11 mouse cellular contexts compared by ENCODE assay signal in the genomic region with DNA sequence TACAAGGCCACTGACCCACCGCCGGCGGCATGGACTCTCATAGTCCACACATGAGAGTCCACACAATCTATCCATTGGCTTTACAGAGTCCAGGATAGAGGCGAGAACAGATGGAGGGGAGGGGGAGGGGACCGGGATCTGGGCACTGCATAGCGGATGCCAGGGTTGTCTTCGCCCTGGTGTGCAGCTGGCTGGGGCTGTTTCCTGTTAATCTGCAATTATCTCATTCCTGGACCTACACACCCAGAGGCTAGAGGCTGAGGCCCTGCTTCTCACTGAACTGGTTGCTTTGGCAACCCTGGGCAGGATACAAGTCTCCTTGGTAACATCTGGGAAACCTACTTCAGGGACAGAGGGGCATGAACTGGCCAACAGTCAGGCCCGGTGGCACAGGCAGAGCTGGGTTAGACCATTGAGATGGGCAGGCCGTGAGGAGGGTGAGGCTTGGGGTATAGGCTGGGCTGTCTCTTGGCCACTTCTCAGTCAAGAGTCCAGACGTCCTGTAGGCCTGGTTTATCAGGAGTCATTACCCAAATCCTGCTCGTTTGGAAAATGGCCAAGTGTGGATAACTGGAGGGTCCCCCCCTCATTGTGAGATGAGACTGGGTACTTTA. TPM values are rescaled to one million over a fixed set of nuclear protein-coding genes. Genes with fewer than 3 reads are reported as not detected.
DNase-seq lines count a peak whose midpoint lies in the region; ATAC-seq and TF ChIP-seq lines count a peak whose summit lies in the region.
"Had no signal": no experiment of that assay in that cellular context is flagged by ENCODE, and none has a peak within 500 bp of the region (broad histone marks: within the 10 kb centered on the region; RNA-seq: fewer than 3 reads in every experiment).

No protein-coding gene starts in this region.

- no peaks in the 10 kb centered on the region for H3K9me3 ChIP-seq in kidney, postnatal 0 days (replicated peaks; ENCODE audit: low read length)
- H3K9me3 ChIP-seq in forebrain, postnatal 0 days (ENCODE audit: low read length) = no peaks in the 10 kb centered on the region
- H3K9me3 ChIP-seq in neural tube, embryonic 15.5 days (replicated peaks) = no peaks in the 10 kb centered on the region
- H3K9me3 ChIP-seq: G1E had no signal

- peak; percentile 40; the same call in 1 of the 2 replicates for ATAC-seq in kidney, postnatal 0 days (replicated peaks; ENCODE audit: low FRiP score, low read depth)
- ATAC-seq in forebrain, postnatal 0 days = peak; percentile 83
- peak; percentile 55; the same call in 1 of the 2 replicates for ATAC-seq in neural tube, embryonic 15.5 days (ENCODE audit: low FRiP score)

- no peak overlapping the region for H3K4me3 ChIP-seq in kidney, postnatal 0 days (replicated peaks; ENCODE audit: low read depth, low read length)
- H3K4me3 ChIP-seq in kidney, adult 2 months (ENCODE audit: insufficient read depth, low read depth, low read length) = no peak overlapping the region
- H3K4me3 ChIP-seq in forebrain, postnatal 0 days (ENCODE audit: low read depth, low read length) = no peak overlapping the region
- no peak overlapping the region for H3K4me3 ChIP-seq in neural tube, embryonic 15.5 days (replicated peaks)

- intact Hi-C loops in gastrocnemius, postnatal 36 days (cut with DNase I) = no loop called here

- H3K4me1 ChIP-seq in kidney, postnatal 0 days (replicated peaks; ENCODE audit: insufficient read depth, low read length) = no peaks in the 10 kb centered on the region
- H3K4me1 ChIP-seq in kidney, adult 2 months (ENCODE audit: control insufficient read depth, insufficient read depth, low read length) = no peaks in the 10 kb centered on the region
- H3K4me1 ChIP-seq in forebrain, postnatal 0 days (ENCODE audit: insufficient read depth) = no peaks in the 10 kb centered on the region
- H3K4me1 ChIP-seq in neural tube, embryonic 15.5 days = peaks cover 13% of the 10 kb centered on the region

- no peak overlapping the region for H3K27ac ChIP-seq in kidney, postnatal 0 days
- no peak overlapping the region for H3K27ac ChIP-seq in kidney, adult 2 months (ENCODE audit: insufficient read depth, low read depth, low read length)
- H3K27ac ChIP-seq in forebrain, postnatal 0 days (ENCODE audit: low read depth, low read length) = no peak overlapping the region
- H3K27ac ChIP-seq in neural tube, embryonic 15.5 days (replicated peaks) = peak overlapping the region; percentile 41; the same call in 1 of the 2 replicates

- TF ChIP-seq CTCF in kidney, postnatal 0 days (IDR thresholded peaks at IDR 0.05; ENCODE audit: low read depth) = no peak
- TF ChIP-seq CTCF in kidney, adult 2 months (conservative IDR thresholded peaks at IDR 0.05; ENCODE audit: insufficient read depth, insufficient read length, low read depth, low read length) = no peak
- TF ChIP-seq CTCF in forebrain, postnatal 0 days (IDR thresholded peaks at IDR 0.05; ENCODE audit: low read depth) = no peak

- TF ChIP-seq POLR2A in kidney, adult 2 months (IDR thresholded peaks at IDR 0.05; ENCODE audit: low read depth, low read length) = no peak

- no peaks in the 10 kb centered on the region for H3K36me3 ChIP-seq in kidney, postnatal 0 days (ENCODE audit: insufficient read depth, low read length)
- no peaks in the 10 kb centered on the region for H3K36me3 ChIP-seq in kidney, adult 2 months (ENCODE audit: control insufficient read depth, insufficient read depth, low read length)
- no peaks in the 10 kb centered on the region for H3K36me3 ChIP-seq in forebrain, postnatal 0 days (ENCODE audit: insufficient read depth)
- H3K36me3 ChIP-seq in neural tube, embryonic 15.5 days = no peaks in the 10 kb centered on the region
- H3K36me3 ChIP-seq: G1E had no signal

- no peak for DNase-seq in kidney, postnatal 0 days (ENCODE audit: low spot score)
- no peak for DNase-seq in kidney, adult 2 months
- DNase-seq in cerebellum, postnatal 14 days = peak; percentile 82 to 90
- DNase-seq in forebrain, postnatal 0 days = peak; percentile 29
- DNase-seq in gastrocnemius, postnatal 36 days = no peak
- no peak for DNase-seq in thymus, postnatal 14 days
- DNase-seq: lung, embryonic 14.5 days; right cerebral cortex, postnatal 4 days had no signal

- H3K4me2 ChIP-seq in kidney, postnatal 0 days (ENCODE audit: low read length) = no peak overlapping the region
- no peak overlapping the region for H3K4me2 ChIP-seq in forebrain, postnatal 0 days (ENCODE audit: low read depth)
- no peak overlapping the region for H3K4me2 ChIP-seq in neural tube, embryonic 15.5 days
- H3K4me2 ChIP-seq: lung, embryonic 14.5 days had no signal

- WGBS in kidney, postnatal 0 days = 78% methylated on average over 11 of the region's 11 CpGs
- WGBS in kidney, adult 2 months = 75% methylated on average over 11 of the region's 11 CpGs
- 53% methylated on average over 11 of the region's 11 CpGs for WGBS in forebrain, postnatal 0 days
- 65% methylated on average over 11 of the region's 11 CpGs for WGBS in neural tube, embryonic 15.5 days

- H3K27me3 ChIP-seq in kidney, postnatal 0 days (ENCODE audit: insufficient read depth, low read length) = no peaks in the 10 kb centered on the region
- no peaks in the 10 kb centered on the region for H3K27me3 ChIP-seq in kidney, adult 2 months (replicated peaks; ENCODE audit: control insufficient read depth, insufficient read depth, low read length)
- H3K27me3 ChIP-seq in forebrain, postnatal 0 days (ENCODE audit: insufficient read depth, low read length) = no peaks in the 10 kb centered on the region
- H3K27me3 ChIP-seq in neural tube, embryonic 15.5 days (replicated peaks) = no peaks in the 10 kb centered on the region

- H3K9ac ChIP-seq in kidney, postnatal 0 days (ENCODE audit: low read depth, low read length) = no peak overlapping the region
- no peak overlapping the region for H3K9ac ChIP-seq in forebrain, postnatal 0 days
- no peak overlapping the region for H3K9ac ChIP-seq in neural tube, embryonic 15.5 days (replicated peaks)
- H3K9ac ChIP-seq: lung, embryonic 14.5 days had no signal

RNA-seq across cellular contexts. Expression of a gene that starts 10.0 kb away (rescaled TPM):
- 2.2 and 2.7 TPM in 2 replicates for polyA plus RNA-seq in kidney, postnatal 0 days (2015; fragmentation: Nextera tagmentation; extraction: Ambion mirVana)
- polyA plus RNA-seq in kidney, adult 2 months (2012; rRNA removed) = 1.3 and 2.3 TPM in 2 replicates
- 51.5 and 52.1 TPM in 2 replicates for total RNA-seq in forebrain, postnatal 0 days (2014; rRNA removed)
- 11.6 and 15.7 TPM in 2 replicates for polyA plus RNA-seq in forebrain, postnatal 0 days (2015; fragmentation: Nextera tagmentation; extraction: Ambion mirVana)
- polyA plus RNA-seq in neural tube, embryonic 15.5 days (2015; fragmentation: Nextera tagmentation; extraction: Ambion mirVana) = 13.7 and 15.4 TPM in 2 replicates
- total RNA-seq in gastrocnemius, postnatal 36 days (2021) = 100 to 1,000 TPM; 116 to 129 TPM
- polyA plus RNA-seq: G1E had no signal

RNA-seq across cellular contexts. Expression of a gene that starts 31.1 kb away (rescaled TPM):
- not detected in 2 replicates for polyA plus RNA-seq in kidney, postnatal 0 days (2015; fragmentation: Nextera tagmentation; extraction: Ambion mirVana)
- polyA plus RNA-seq in kidney, adult 2 months (2012; rRNA removed) = not detected in 2 replicates
- not detected in 2 replicates for total RNA-seq in forebrain, postnatal 0 days (2014; rRNA removed)
- polyA plus RNA-seq in forebrain, postnatal 0 days (2015; fragmentation: Nextera tagmentation; extraction: Ambion mirVana) = 0.19 TPM in 1 of 2 replicates, not detected in the other
- polyA plus RNA-seq in neural tube, embryonic 15.5 days (2015; fragmentation: Nextera tagmentation; extraction: Ambion mirVana) = 0.18 TPM in 1 of 2 replicates, not detected in the other
- total RNA-seq in gastrocnemius, postnatal 36 days (2021) = not detected
- total RNA-seq: layer of hippocampus, postnatal 10 days had no signal
- polyA plus RNA-seq: G1E; lung, embryonic 14.5 days had no signal

RNA-seq across cellular contexts. Expression of a gene that starts 44.6 kb away (rescaled TPM):
- not detected in 2 replicates for polyA plus RNA-seq in kidney, postnatal 0 days (2015; fragmentation: Nextera tagmentation; extraction: Ambion mirVana)
- polyA plus RNA-seq in kidney, adult 2 months (2012; rRNA removed) = not detected in 2 replicates
- not detected in 2 replicates for total RNA-seq in forebrain, postnatal 0 days (2014; rRNA removed)
- polyA plus RNA-seq in forebrain, postnatal 0 days (2015; fragmentation: Nextera tagmentation; extraction: Ambion mirVana) = not detected in 2 replicates
- not detected in 2 replicates for polyA plus RNA-seq in neural tube, embryonic 15.5 days (2015; fragmentation: Nextera tagmentation; extraction: Ambion mirVana)
- total RNA-seq in gastrocnemius, postnatal 36 days (2021) = not detected
- total RNA-seq: G1E; layer of hippocampus, postnatal 10 days had no signal
- polyA plus RNA-seq: G1E; lung, embryonic 14.5 days had no signal

RNA-seq across cellular contexts. Expression of a gene that starts 50.5 kb away (rescaled TPM):
- polyA plus RNA-seq in kidney, postnatal 0 days (2015; fragmentation: Nextera tagmentation; extraction: Ambion mirVana) = 5.4 and 5.9 TPM in 2 replicates
- polyA plus RNA-seq in kidney, adult 2 months (2012; rRNA removed) = 5.4 and 5.7 TPM in 2 replicates
- total RNA-seq in forebrain, postnatal 0 days (2014; rRNA removed) = 1.1 and 2.9 TPM in 2 replicates
- polyA plus RNA-seq in forebrain, postnatal 0 days (2015; fragmentation: Nextera tagmentation; extraction: Ambion mirVana) = 0.62 and 0.80 TPM in 2 replicates
- polyA plus RNA-seq in neural tube, embryonic 15.5 days (2015; fragmentation: Nextera tagmentation; extraction: Ambion mirVana) = 1.3 and 3.0 TPM in 2 replicates
- 1 to 10 TPM; 1.4 to 2.4 TPM for total RNA-seq in gastrocnemius, postnatal 36 days (2021)

Comparison
In these comparisons a context has a peak if more than half of its experiments do, and no peak if none do; other contexts are left out.
1. DNase-seq: peak in cerebellum, postnatal 14 days (2 of 2) and forebrain, postnatal 0 days (single experiment); none in kidney, postnatal 0 days (single experiment), kidney, adult 2 months (single experiment), gastrocnemius, postnatal 36 days (0 of 2) and thymus, postnatal 14 days (single experiment).
2. Peak in every context shown above with its lines, with median percentiles within 50 percentile points of each other: ATAC-seq.